Mouse (Mus musculus) kidney, postnatal 4 days (tissue): ENCODE results near the gene Wdr70.

ENCODE experiments used
- DNase-seq, 2 experiments: peaks; one replicate each; pipeline ENCODE4 v3.0.0; 2021; ENCODE audit warnings: mixed read lengths in 2 of 2

The Wdr70 gene

GRCm38 (mm10) chr15:7925382-7925781, 173.6 kb downstream of the Wdr70 start:
- peak in 1 of 2 experiments; percentile 16 for DNase-seq

GRCm38 (mm10) chr15:7923281-7923680, 175.7 kb downstream of the Wdr70 start:
- DNase-seq = no peak

GRCm38 (mm10) chr15:7922291-7923037, 176.5 kb downstream of the Wdr70 start:
- no peak for DNase-seq

GRCm38 (mm10) chr15:7921124-7921523, 177.9 kb downstream of the Wdr70 start:
- no peak for DNase-seq

GRCm38 (mm10) chr15:7906491-7907035, 192.4 kb downstream of the Wdr70 start:
- no peak for DNase-seq

GRCm38 (mm10) chr15:7899286-7899685, 199.7 kb downstream of the Wdr70 start:
- DNase-seq = no peak

- peak; percentile 31 to 38 for DNase-seq
Measured at GRCm38 (mm10) chr15:7891547-7892282, 207.3 kb downstream of the Wdr70 start.

GRCm38 (mm10) chr15:7890286-7890685, 208.7 kb downstream of the Wdr70 start:
- no peak for DNase-seq

GRCm38 (mm10) chr15:7889362-7889674, 209.7 kb downstream of the Wdr70 start:
- DNase-seq = no peak

GRCm38 (mm10) chr15:7888617-7889361, 210.2 kb downstream of the Wdr70 start:
- no peak for DNase-seq

GRCm38 (mm10) chr15:7886591-7886990, 212.4 kb downstream of the Wdr70 start:
- DNase-seq = no peak

- no peak for DNase-seq
Measured at GRCm38 (mm10) chr15:7885106-7885505, 213.9 kb downstream of the Wdr70 start.

GRCm38 (mm10) chr15:7884181-7884580, 214.8 kb downstream of the Wdr70 start:
- no peak for DNase-seq

- no peak for DNase-seq
Measured at GRCm38 (mm10) chr15:7879956-7880355, 219.1 kb downstream of the Wdr70 start.

- DNase-seq = no peak
Measured at GRCm38 (mm10) chr15:7878861-7879260, 220.1 kb downstream of the Wdr70 start.

- DNase-seq = peak; percentile 38 to 54
Measured at GRCm38 (mm10) chr15:7877560-7878467, 221.2 kb downstream of the Wdr70 start.

- no peak for DNase-seq
Measured at GRCm38 (mm10) chr15:7875879-7876278, 223.1 kb downstream of the Wdr70 start.

- DNase-seq = no peak
Measured at GRCm38 (mm10) chr15:7872473-7872872, 226.5 kb downstream of the Wdr70 start.

- no peak for DNase-seq
Measured at GRCm38 (mm10) chr15:7865305-7865704, 233.7 kb downstream of the Wdr70 start.

- DNase-seq = no peak
Measured at GRCm38 (mm10) chr15:7863328-7863727, 235.7 kb downstream of the Wdr70 start.

- no peak for DNase-seq
Measured at GRCm38 (mm10) chr15:7862890-7863289, 236.1 kb downstream of the Wdr70 start.

GRCm38 (mm10) chr15:7858841-7859240, 240.2 kb downstream of the Wdr70 start:
- DNase-seq = no peak
